Mouse (Mus musculus): ENCODE measurements around the gene Cldn34c3.
"Not testable (repeated sequence)": the region's sequence is repeated elsewhere in the genome, so short reads cannot be mapped to it uniquely, and the experiment has no call there.

Gene Cldn34c3

GRCm38 (mm10) chrX:123793365-123793764, at the start of gene Cldn34c3:
TSS of gene Cldn34c3 (plus strand) at chrX:123793665.
- DNase-seq, result not testable (repeated sequence)

Data from lung, postnatal 14 days (tissue).